Mouse (Mus musculus) olfactory bulb, adult 2 months (tissue): Measurements from ENCODE around the gene Mme. TPM values are rescaled to one million over a fixed set of nuclear protein-coding genes. Genes with fewer than 3 reads are reported as not detected.

Experiments used
- H3K27ac ChIP-seq: fragments of 200-500 bp; 2 replicates; pipeline ENCODE4 v1.5.1; 2012; ENCODE audit warnings: low read depth, low read length; ENCODE audit not compliant: insufficient read depth
- H3K4me1 ChIP-seq: fragments of 200-500 bp; 2 replicates; pipeline ENCODE4 v1.6.1; 2012; ENCODE audit warnings: low read length; ENCODE audit not compliant: control insufficient read depth, insufficient read depth
- H3K4me3 ChIP-seq: fragments of 200-500 bp; 2 replicates; pipeline ENCODE4 v1.5.1; 2012; ENCODE audit warnings: mild to moderate bottlenecking, low read depth, low read length, moderate library complexity; ENCODE audit not compliant: insufficient read depth
- CTCF ChIP-seq: fragments of 200-500 bp; IDR thresholded peaks from 2 replicates; pipeline ENCODE4 v1.5.1; 2012; ENCODE audit warnings: low read depth, mild to moderate bottlenecking, low read length, moderate library complexity; ENCODE audit not compliant: insufficient read depth
- POLR2A ChIP-seq: fragments of 200-500 bp; IDR thresholded peaks from 2 replicates; pipeline ENCODE4 v1.6.1; 2012; ENCODE audit warnings: mild to moderate bottlenecking, low read depth, low read length, moderate library complexity; ENCODE audit not compliant: insufficient read depth
- WGBS: fragments of 180-500 bp; shearing (Covaris S2); methylation state at CpG from one replicate; pipeline ENCODE4 v1.1.7; 2018; 5-methylcytosine and 5-hydroxymethylcytosine counted together
- polyA plus RNA-seq: library from polyadenylated mRNA; stranded (reverse); fragments of >200 nt; gene quantifications from 2 replicates; pipeline ENCODE4 v1.2.4, GENCODE M21; 2012; ENCODE audit warnings: low replicate concordance; ENCODE audit not compliant: missing spikeins, insufficient read depth, insufficient read length

Gene Mme
- polyA plus RNA-seq, 1 experiment = not detected

DNA sequence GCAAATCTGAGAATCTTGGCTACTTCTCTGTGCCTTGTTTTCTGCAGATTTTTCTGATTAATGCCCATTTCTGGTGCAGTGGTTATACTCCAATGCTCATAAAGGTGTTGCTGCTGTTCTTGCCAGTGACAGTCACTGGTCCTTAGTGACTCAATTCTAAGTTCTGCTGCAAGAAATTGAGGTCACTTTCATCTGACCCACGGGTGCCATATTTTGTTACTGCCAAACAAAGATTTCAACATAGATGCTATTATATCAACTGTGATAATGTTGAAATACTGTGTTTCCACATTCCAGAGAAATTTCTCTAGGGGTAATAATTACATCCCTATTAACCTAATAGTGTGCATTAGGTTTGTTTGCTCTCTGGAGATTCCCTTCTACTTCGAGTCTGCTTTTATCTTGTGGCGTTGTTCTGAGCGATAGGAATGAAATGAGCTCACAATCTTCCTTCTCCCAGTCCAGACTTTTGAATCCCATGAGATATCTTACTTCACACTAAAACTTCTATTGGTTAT is 153.1 kb downstream of the Mme start:
- Histone ChIP-seq H3K4me1 (no peaks in the 10 kb centered on the region), H3K4me3 (no peak overlapping the region), H3K27ac (no peak overlapping the region)
- WGBS = 89% methylated on average over 4 of the region's 4 CpGs
- TF ChIP-seq CTCF (no peak), POLR2A (no peak)

DNA sequence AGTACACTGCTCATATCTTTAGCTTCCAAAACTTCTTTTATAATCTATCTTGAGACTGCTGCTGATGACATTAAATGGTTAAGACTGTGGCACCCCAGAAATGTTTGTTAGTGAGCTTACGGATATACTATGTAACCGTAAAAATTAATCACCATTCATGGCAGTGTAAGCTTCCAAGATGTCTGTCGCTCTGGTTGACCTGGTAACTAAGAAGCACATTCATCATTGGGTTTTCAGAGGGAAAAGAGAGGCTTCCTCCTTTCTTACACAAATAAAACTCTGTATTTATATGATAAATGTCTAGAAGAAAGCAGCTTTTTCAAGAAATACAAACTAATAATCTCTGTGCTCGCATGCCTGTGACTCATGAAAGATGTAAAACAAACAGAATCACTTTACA is 156.8 kb downstream of the Mme start:
- H3K4me3 ChIP-seq = no peak overlapping the region
- TF ChIP-seq CTCF = no peak
- no peak for TF ChIP-seq POLR2A
- WGBS = 57% methylated on average over 4 of the region's 4 CpGs

DNA sequence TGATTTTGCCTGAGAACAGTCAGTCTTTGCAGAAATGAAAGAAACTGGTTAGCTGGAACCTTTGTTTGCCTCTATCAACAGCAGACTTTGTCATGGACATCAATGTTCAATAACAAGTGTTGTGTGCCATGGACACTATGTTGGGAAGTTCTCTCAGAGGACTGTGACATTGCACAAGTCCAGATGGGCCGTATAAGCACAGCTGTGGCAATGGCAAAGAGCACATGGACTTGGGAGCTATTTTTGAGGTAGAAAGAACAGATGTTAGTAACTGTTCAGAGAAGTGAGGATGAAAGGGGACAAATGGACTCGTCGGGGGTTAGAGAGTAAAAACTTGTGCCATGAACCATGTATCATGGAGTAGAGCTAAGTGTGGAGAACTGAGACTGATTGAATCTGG is 165.1 kb downstream of the Mme start:
- Histone ChIP-seq H3K4me3 (no peak overlapping the region), H3K4me1 (no peaks in the 10 kb centered on the region), H3K27ac (no peak overlapping the region)
- TF ChIP-seq CTCF (no peak), POLR2A (no peak)
- 94% methylated on average over 3 of the region's 3 CpGs for WGBS

More for the DNA sequence above, 156.8 kb downstream of the Mme start:
- no peak overlapping the region for H3K27ac ChIP-seq
- no peaks in the 10 kb centered on the region for H3K4me1 ChIP-seq

DNA sequence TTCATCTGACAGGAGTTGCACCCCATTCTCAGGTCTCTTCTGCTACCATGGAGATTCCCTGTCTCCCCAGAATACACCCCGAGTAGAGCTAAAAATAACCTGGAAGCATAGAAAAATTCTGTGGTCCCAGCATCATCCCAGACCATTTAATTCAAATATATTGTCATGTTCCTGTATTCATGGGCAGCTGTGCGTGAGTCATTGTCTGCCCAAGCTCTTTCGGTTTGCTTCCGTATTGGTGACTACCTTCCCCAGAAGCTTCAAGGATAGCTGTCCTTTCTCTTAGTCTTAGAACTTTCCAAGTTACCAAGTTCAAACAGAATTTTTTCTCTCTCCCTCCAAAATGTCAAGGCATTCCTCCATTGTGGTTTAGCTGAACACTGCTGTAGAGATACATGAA is 169.7 kb downstream of the Mme start:
- 69% methylated on average over 4 of the region's 4 CpGs for WGBS
- H3K4me3 ChIP-seq = no peak overlapping the region
- H3K27ac ChIP-seq = no peak overlapping the region
- TF ChIP-seq CTCF (no peak), POLR2A (no peak)
- H3K4me1 ChIP-seq = no peaks in the 10 kb centered on the region

DNA sequence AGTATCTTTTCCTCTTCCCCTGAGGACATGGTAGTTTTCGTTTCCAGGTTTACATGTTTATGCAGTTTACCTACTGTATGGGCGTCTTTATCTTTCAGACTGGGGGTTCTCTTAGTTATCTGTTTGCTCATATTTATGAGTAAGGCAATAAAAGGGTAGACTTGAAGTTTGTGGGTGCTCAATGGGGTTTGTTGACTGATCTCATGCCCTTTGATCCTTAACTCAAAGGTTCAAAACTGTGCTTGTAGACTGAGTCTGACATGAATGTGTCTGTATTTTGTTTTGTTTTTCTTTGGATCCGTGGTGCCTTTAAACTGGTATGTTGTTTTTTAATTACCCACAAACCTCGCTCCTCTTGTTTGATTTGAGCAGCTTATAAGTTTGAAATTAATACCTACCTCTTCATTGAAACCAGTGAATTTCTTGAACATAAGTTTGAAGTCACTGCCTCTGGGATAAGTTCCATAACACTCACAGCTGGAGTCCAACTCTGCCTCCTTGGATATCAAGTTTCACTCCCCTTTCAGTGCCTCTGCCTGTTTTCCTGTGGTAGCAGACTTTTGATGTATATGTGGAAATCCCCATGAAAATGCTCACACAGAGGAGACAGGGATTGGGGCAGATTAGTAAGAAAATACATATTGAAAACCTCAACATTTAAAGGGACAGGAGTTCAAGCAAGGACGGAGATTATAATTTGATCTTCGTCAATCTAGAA is 171.0 kb downstream of the Mme start:
- H3K4me1 ChIP-seq = no peaks in the 10 kb centered on the region
- H3K27ac ChIP-seq = no peak overlapping the region
- H3K4me3 ChIP-seq = no peak overlapping the region
- WGBS = 88% methylated on average over 6 of the region's 6 CpGs
- TF ChIP-seq POLR2A (no peak), CTCF (no peak)

DNA sequence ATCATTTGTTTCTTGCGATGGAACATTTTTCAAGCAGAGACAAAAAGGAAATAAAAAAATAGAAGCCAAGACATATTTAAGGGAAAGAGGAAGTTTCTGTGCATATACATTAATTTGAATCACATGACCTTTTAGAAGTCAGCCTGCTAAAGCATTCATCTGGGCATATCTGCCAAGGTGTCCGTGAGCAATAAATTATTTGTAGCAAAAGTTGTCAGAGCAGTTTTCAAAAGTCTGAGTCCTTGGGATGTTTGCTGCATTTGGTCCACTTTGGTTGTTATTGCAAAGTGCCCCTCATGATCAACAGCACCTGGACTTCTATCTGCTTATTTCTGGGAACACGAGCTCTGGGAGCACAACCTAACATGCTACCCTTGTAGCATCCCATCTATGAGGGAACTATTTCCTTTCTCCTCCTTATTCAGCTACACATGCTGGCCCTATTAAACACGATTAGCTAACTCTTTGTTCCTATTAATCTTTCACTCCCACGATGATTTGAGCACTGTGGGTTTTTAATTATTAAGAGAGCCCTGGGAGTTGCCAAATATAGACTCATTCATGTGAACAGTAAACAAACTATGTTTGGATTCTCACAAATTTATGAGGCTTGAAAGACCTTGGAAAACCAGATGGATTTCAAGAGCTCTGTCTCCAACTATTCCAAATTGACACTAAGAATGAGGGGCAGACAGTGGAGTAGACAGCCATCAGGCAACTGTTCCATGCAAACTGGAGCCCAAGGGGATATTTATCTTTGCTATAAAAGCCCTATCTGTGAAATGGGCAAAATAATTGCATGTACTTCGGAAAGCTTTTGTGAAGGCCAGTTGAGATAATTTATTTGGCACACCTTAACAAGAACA is 171.9 kb downstream of the Mme start:
- H3K4me1 ChIP-seq = no peaks in the 10 kb centered on the region
- H3K27ac ChIP-seq = no peak overlapping the region
- 44% methylated on average over 6 of the region's 6 CpGs for WGBS
- no peak overlapping the region for H3K4me3 ChIP-seq
- TF ChIP-seq POLR2A (no peak), CTCF (no peak)

DNA sequence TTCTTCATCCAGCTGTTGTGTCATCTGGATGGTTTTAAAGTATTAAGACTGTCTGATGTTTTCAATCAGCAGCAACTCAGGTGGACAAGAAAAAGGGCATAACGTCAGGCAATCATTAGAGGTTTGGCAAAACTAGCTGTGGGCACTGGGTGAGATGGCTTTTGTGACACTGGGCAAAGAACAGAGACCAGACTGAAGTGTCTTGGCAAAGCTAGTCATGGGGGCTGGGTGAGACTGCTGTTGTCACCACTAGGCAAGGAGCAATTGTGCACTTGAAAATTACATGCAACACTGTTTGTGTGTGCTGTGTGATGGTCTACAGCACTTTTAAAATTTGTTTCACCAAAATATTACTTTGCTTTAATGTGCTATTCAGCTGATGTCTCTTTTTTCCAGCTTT is 175.9 kb downstream of the Mme start:
- no peak for TF ChIP-seq POLR2A
- WGBS = 58% methylated on average over 1 of the region's 1 CpGs
- H3K4me3 ChIP-seq = no peak overlapping the region
- H3K4me1 ChIP-seq = no peaks in the 10 kb centered on the region
- H3K27ac ChIP-seq = no peak overlapping the region

DNA sequence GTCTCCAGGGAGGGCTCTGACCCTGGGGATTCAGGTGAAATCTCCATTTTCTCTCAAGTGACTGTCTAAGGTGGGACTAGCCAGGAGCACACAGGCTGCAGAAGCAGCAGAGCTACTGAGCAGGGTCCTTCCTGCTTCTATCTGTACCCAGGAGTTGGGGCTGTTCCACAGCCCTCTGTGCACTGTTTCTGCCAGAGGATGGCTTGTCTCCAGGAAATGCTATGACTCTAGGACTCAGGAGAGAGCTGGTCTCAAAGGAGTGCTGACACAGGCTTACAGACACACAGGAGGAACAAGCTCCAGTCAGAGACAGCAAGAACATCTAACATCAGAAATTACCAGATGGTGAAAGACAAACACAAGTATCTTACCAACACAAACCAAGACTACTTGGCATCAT is 176.4 kb downstream of the Mme start:
- TF ChIP-seq CTCF = no peak
- no peak for TF ChIP-seq POLR2A
- Histone ChIP-seq H3K27ac (no peak overlapping the region), H3K4me1 (no peaks in the 10 kb centered on the region), H3K4me3 (no peak overlapping the region)

DNA sequence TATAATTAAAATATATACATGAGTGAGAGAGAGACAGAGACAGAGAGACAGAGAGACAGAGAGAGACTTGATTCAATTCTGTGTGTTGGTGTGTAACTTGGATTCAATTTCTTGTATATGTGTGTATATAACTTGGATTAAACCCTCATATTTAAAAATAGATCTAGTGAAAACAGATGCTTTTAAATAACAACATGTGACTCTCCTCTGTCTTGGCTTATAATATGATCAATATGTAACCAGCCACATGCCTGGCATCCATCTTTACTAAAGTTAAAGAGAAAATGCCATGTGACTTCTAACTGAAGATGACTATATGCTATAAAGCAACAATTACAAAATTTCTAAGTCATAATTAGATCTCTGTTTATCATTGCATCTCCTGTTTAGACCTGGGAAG is 182.2 kb downstream of the Mme start:
- Histone ChIP-seq H3K4me3 (no peak overlapping the region), H3K4me1 (no peaks in the 10 kb centered on the region), H3K27ac (no peak overlapping the region)
- TF ChIP-seq POLR2A (no peak), CTCF (no peak)

Other genes starting within 250 kb of the Mme start
- not detected in 2 replicates for gene Gm34302, start 242.3 kb downstream of the Mme start, polyA plus RNA-seq